Mouse (Mus musculus): Measurements from ENCODE around the gene Zswim5.

The Zswim5 gene

DNA sequence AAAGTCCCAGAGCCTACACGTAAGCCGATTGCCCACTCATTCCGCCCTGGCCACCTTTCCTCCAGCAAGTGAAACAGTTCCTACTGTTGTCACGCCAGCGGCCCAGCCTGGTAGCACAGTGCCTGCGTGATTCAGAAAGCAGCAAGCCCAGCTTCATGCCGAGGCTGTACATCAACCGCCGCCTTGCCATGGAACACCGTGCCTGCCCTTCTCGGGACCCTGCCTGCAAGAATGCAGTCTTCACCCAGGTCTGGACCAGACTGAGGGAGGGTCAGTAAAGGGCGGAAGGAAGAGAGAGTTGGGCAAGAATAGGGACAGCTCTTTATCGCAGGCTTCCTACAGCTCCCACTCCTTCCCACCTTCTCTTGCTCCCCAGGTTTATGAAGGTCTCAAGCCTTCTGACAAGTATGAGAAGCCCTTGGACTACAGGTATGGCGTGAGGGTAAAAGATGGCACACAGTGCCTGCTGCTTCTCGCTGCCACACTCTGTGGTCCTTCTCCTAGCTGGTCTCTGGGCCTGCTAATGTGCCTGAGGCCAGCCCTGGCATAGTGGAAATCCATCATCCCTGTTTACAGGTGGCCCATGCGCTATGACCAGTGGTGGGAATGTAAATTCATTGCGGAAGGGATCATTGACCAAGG is 122.5 kb downstream of the Zswim5 start:
- in situ Hi-C loops (cut with MboI; ENCODE audit: unreplicated experiment in 2 of 2): loop anchor here (5.0 to 25.0 kb wide), 5 partner anchors 143 to 862 kb away; partner anchors contain the start of genes Ccdc163 (in 1 of the 2) and Mmachc (in 1 of the 2)

DNA sequence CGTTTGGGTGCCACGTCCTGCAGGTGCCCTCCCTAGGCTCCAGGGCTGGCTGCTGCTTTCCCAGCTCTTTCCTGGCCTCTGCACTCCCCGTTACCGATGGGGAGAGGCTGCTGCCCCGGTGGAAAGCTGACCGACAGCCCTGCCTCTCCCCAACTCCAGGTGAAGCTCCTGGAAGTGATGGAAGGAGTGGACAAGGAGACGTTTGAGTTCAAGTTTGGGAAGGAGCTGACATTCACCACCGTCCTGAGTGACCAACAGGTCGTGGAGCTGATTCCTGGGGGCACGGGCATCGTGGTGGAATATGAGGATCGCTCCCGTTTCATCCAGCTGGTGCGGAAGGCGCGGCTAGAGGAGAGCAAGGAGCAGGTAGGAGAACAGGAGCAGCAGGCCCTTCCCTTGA is 124.8 kb downstream of the Zswim5 start:
- in situ Hi-C loops (cut with MboI; ENCODE audit: unreplicated experiment in 2 of 2): no loop called here

DNA sequence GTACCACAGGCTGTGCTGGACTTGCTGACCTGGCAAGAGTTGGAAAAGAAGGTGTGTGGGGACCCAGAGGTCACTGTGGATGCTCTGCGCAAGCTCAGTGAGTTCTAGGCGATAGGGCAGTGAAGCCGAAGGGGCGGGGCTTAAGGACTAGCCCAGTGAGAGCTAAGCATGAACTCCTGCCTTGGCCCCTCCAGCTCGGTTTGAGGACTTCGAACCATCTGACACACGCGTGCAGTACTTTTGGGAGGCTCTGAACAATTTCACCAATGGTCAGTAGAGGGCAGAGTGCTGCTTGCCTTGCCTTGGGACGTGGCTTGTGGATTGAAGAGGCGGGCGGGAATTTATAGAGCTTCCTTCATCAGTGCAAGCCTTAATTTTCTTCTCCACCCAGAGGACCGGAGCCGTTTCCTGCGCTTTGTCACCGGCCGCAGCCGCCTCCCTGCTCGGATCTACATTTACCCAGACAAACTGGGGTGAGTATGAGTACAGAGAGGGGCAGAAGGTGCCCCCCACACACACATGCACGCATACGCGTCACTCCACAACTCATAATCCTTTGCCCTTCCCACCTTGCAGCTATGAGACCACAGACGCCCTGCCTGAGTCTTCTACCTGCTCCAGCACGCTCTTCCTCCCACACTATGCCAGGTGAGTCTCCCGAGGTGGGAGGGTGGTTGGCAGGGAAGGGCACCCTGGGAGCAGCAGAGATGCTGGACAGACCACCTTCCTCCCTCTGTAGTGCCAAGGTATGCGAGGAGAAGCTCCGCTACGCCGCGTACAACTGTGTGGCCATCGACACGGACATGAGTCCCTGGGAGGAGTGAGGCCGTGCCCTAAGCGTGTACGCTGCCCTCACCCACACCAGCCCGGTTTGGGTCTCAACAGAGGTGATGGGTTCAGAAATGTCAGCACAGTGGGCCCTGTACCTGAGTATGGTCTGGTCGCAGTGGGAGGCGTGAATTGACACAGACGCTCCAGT is 125.7 kb downstream of the Zswim5 start:
- in situ Hi-C loops (cut with MboI; ENCODE audit: unreplicated experiment in 2 of 2): no loop called here

DNA sequence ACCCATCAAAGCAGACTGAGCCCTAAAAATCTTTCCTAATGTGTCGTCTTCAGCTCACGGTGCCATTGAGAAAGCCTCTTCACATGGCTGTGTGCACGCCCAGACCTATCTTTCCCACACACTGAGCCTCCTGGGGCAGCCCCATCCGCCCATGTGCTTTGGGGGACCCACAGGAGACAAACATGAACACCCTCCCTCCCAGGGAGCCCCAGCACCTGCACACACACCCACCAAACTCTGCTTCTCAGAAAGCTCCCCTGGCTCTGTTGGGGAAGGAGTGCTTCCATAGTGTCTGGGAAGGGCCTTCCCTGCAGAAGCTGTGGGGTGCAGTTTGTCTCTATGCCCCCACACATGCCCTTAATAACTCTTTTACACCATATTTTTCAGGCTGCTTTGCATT is 127.5 kb downstream of the Zswim5 start:
- in situ Hi-C loops (cut with MboI; ENCODE audit: unreplicated experiment in 2 of 2): no loop called here

DNA sequence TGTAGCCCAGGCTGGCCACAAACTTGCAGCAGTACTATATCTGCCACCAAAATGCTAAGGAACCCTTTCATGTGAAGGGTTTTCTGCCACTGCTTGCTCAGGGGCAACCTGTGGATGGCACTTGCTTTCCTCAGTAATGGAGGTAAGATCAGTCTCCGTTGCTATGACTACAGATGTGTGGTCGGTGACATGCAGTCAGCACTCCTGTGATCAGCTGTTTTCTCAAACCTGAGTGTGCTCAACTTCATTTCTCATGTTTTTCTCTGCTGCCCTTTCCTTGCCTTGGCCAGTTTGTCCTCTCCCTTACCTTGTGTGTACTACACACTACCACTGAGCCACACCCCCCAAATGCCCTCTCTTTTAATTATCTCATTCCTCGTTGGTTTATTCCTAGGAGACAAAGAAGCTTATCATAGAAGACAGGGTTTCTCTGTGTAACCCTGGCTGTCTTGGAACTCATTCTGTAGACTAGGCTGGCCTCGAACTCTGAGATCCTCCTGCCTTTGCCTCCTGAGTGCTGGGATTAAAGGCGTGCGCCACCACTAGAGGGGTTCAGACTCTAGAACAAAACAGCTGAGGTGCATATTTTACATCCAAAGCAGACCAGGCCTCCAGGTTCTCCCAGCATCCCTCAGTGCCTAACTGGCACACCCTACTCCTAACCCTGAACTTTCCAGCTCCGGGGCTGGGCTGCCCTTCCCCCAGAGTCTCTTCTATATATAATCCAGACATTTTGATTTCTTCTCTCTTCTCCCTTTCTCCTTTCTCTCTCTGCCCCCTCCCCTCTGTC is 128.6 kb downstream of the Zswim5 start:
- in situ Hi-C loops (cut with MboI; ENCODE audit: unreplicated experiment in 2 of 2): no loop called here

DNA sequence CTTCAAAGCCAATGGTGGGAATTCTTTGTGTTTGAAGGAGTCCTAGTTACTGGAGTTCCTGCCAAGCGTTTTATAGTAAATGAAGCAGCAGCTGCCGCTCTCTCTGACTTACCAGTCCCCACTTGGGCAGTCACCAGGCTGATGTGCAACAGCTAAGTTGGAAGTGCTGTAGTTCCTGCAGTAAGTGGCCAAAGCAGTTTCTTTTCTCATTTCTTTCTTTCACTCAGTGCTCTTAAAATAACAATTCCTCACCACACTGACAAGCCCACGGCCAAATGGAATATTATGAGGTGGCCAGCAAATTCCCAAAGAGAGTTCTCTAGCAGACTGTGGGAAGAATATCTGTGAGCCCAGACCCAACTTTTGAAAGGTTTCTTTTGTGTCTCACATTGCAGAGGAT is 129.9 kb downstream of the Zswim5 start:
- in situ Hi-C loops (cut with MboI; ENCODE audit: unreplicated experiment in 2 of 2): no loop called here

DNA sequence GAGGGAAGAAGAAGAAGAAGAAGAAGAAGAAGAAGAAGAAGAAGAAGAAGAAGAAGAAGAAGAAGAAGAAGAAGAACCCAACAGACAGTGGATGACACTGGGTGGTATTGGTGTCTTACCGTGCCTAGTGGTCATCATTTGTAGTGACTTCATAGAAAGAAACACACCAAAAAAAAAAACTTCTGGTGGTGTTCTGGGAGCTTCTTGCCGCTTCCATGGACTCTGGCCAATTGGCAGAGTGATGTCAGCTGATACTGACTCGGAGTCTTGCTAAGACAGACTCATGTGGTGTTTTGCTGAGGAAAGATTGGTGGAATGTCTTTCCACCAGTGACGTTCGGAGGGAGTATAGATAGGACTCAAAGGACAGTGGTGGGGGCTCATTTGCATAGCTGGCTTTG is 133.1 kb downstream of the Zswim5 start:
- in situ Hi-C loops (cut with MboI; ENCODE audit: unreplicated experiment in 2 of 2): no loop called here

DNA sequence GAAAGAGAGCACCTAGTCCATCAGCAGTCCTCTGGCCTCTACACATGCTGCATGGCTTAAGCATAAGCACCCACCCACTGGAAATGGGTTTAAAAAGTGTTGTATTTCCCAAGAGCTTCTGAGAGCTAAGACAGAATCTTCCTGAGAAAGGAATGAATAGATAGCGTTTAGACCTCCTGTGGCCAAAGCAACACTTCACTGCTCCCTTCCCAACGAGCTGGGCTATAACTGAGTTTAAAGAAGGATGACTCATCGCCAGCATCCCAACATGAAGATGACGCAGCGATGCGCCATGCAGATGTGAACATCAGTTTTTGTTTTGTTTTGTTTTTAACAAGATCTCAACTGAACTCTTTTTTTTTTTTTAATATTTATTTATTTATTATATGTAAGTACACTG is 136.4 kb downstream of the Zswim5 start:
- in situ Hi-C loops (cut with MboI; ENCODE audit: unreplicated experiment in 2 of 2): no loop called here

DNA sequence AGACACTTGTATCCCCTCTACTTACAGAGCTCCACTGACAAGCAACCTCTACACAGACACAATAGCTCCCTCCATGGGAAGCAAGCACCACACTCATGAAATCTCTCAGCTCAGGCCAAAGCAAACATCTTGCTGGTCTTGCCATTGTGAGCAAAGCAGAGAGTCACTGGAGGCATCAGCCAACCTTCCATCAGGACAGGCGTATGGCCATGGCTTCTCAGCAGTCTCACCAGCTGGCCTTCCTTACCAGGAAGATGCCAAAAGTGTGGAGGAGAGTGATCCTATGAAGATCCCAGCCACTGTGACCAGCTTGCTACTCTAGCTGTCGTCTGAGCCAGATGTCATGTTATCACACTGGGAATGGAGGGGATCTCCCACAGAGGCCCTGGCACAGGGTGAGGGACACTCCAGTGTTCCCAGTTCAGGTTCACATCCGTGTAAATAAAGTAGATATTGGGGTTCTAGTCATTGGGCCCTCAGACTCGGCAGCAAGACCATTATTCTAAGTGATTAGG is 137.8 kb downstream of the Zswim5 start:
- in situ Hi-C loops (cut with MboI; ENCODE audit: unreplicated experiment in 2 of 2): no loop called here

DNA sequence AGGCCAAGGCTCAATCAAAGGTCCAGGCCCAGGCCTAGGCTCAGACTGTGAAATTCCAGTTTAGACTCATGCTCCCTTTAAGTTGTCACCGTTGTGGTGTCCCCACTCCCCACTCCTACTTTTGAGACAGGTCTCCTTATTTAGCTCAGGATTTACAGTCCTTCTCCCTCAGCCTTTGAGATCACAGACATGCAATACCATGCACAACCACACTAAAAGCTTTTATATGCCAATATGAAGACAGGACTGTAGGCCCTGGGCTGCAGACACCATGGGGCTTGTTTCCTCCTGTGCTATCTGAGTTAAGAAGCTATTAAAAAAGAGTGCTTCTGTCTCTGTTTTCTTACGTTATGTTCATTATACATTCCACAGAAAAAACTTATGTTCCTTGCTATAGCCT is 140.6 kb downstream of the Zswim5 start:
- in situ Hi-C loops (cut with MboI; ENCODE audit: unreplicated experiment in 2 of 2): no loop called here

DNA sequence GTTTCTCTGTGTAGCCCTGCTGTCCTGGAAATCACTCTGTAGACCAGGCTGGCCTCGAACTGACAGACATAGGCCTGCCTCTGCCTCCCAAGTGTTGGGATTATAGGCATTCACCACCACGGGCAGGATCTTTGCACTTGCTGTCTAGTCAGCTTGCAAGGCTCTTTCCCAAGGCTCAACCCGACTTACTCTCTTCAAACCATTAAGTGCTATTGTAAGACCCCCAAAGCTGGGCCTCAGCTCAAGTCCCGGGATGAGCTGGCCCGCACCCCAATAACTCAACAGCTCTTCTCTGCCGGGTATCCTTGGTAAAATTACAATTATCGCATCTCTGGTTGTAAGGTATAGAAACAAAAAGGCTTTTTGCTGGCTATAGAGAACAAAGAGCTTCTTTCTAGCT is 141.2 kb downstream of the Zswim5 start:
- in situ Hi-C loops (cut with MboI; ENCODE audit: unreplicated experiment in 2 of 2): no loop called here

DNA sequence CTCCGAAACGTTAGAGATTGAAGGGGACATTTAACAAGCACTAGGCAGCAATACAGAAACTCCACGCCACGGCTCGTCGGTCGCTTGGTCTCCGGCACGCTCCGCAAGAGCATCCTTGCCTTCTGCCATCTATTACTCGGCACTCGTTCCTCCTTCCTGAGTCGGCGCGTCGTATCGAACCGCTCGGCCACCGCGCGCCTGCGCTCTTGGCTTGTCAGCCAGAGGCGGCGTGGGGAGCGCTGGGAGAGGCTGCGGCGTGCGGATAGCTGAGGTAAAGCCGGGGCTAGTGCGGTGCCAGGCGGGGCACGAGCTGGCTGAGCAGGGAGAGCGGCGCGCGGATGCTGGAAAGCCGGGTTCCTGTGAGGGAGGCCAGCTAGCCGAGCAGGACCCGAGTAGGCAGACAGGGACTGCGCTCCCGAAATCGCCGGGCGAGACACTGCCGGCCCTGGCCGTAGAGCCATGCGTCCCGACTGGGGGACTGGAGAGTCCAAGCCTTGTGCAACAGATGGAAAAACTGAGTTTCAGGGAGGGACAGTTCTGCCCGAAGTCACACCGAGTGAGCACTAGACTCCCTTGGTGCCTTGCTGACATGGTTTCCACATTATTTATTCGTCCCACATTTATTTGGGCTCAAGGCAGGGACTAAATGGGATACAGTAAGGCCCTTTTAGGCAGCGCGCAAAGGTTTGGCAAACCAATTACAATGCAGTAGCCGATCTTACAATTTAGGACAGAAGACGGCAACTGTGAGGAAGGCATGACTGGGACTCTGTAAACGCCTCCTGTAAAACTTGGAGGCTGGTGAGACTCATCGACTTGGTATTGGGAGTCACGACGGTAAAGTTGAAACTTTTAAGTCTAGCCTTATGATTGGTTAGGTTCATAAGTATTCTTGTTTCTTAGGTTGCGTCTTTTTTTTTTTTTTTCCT is 142.3 kb downstream of the Zswim5 start, which contains the start of gene Eif2b3:
TSS of gene Eif2b3 (plus strand) at position 197 of the 929 bp plus-strand sequence.
- in situ Hi-C loops (cut with MboI; ENCODE audit: unreplicated experiment in 2 of 2): no loop called here

DNA sequence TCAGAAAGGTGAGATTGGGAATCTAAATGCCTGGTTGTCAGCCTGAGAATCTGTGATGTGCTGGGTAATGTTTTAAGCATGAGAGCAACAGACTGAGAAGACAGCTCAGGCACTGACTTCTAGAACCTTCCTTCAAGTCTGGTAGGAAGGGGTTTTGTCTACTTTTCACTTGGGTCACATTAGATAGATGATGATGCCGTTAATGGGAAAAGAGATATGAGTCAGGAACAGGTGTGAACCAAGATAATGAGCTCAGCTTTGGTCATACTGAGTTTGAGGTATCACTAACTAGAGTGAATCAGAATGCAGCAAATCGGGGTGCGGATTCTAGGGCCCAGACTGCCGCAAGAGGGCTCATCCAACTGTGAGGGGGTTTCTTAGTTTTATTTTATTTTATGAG is 146.3 kb downstream of the Zswim5 start:
- in situ Hi-C loops (cut with MboI; ENCODE audit: unreplicated experiment in 2 of 2): no loop called here

DNA sequence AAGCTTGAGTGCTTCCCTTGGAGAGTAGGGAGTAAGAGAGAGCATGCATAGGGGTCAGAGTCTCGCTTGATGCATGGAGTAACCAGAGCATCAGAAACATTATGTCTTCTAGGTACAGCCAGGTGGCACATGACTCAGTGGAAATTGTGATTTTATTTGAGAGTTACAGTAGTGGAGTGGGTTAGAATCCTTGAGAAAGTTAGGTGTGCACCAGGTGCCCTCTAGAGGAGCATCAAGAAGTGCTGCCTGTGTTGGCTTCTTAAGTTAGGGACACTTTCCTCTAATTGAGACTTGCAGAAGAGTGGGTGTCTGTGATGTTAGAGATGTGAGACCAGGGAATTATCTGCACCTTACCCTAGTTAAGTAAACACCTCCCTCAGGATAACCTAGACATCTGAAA is 153.9 kb downstream of the Zswim5 start:
- in situ Hi-C loops (cut with MboI; ENCODE audit: unreplicated experiment in 2 of 2): no loop called here

Measured in v-Abl transformed pro-B cells (cell line).